Mouse (Mus musculus): Measurements from ENCODE around the gene Poll. TPM values are rescaled to one million over a fixed set of nuclear protein-coding genes. Genes with fewer than 3 reads are reported as not detected.

Gene Poll
- polyA plus RNA-seq, 1 experiment from 2014 or later: 14.5 TPM

GRCm38 (mm10) chr19:45589761-45590160, 29.4 kb upstream of the Poll start:
- Histone ChIP-seq H3K9me3 (no peaks in the 10 kb centered on the region), H3K9ac (no peak overlapping the region), H3K27ac (no peak overlapping the region), H3K4me2 (no peak overlapping the region), H3K4me1 (peaks cover 6% of the 10 kb centered on the region), H3K36me3 (replicated peaks) (no peaks in the 10 kb centered on the region), H3K4me3 (no peak overlapping the region), H3K27me3 (replicated peaks) (peaks cover 20% of the 10 kb centered on the region)
- 94% methylated on average over 6 of the region's 6 CpGs for WGBS
- no peak for ATAC-seq (replicated peaks)

DNA sequence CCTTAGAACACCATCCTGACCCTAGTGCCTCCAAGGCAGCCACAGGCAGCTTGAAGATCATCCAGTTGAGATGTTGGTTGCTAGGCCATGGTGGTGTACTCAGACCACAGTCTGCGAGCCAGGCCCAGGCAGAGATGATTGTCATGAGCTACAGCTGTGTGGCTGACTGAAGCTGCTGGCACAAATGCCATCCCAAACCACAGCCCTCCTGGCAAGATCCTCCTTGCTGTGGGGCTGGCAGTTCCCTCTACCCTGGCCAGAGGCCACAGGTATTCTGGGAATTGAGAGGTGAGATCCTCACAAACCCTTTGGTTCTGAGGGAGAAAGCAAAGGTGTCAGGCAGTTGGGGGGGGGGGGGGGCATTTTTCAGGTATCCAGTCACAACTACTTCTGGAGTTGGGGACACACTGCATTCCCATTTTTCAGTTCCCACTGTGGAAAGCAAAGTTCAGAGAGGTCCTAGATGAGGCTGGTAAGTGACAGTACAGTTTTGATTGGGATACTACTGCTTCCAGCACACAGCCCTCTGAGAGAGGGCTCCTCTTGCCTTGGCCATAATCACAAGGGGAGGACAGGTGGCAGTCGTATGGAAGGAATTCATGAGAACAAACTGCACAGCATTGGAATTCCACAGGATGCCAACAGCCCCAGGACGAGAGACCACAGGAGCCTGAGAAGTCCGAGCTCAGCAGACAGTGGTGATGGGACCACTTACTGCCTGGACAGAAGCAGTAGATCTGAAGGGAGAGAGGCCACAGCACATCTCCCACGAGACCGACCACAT, 27.4 kb upstream of the Poll start:
- 93% methylated on average over 6 of the region's 6 CpGs for whole genome bisulfite sequencing
- Histone ChIP-seq H3K9ac (no peak overlapping the region), H3K27me3 (replicated peaks) (peaks cover 20% of the 10 kb centered on the region), H3K4me1 (peaks cover 6% of the 10 kb centered on the region), H3K4me3 (no peak overlapping the region), H3K4me2 (no peak overlapping the region), H3K9me3 (no peaks in the 10 kb centered on the region), H3K27ac (no peak overlapping the region), H3K36me3 (replicated peaks) (no peaks in the 10 kb centered on the region)
- no peak for ATAC-seq (replicated peaks)

DNA sequence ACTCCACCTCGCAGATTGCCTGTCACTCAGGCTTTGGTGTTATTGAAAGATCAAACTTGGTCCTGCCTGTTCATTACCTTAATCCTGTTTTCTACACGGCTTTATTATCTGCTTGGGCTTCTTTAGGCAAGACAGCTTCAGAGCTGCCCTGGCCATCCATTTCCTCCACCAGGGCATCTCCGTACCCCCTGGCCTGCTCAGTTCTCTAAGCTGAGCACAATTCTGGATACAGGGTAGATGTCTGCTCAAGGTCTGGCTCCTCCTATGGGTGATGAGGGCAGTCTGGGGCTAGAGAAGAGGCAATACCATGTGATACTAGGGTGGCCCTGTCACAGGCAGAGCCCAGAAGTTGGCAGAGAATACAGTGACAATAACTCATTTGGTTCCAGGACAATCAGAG, 26.5 kb upstream of the Poll start:
- Histone ChIP-seq H3K36me3 (replicated peaks) (no peaks in the 10 kb centered on the region), H3K4me3 (no peak overlapping the region), H3K27ac (no peak overlapping the region), H3K9ac (no peak overlapping the region), H3K4me2 (no peak overlapping the region), H3K27me3 (replicated peaks) (peaks cover 17% of the 10 kb centered on the region), H3K4me1 (peaks cover 14% of the 10 kb centered on the region), H3K9me3 (no peaks in the 10 kb centered on the region)
- WGBS: 20% methylated on average over 3 of the region's 3 CpGs
- ATAC-seq (replicated peaks): no peak

DNA sequence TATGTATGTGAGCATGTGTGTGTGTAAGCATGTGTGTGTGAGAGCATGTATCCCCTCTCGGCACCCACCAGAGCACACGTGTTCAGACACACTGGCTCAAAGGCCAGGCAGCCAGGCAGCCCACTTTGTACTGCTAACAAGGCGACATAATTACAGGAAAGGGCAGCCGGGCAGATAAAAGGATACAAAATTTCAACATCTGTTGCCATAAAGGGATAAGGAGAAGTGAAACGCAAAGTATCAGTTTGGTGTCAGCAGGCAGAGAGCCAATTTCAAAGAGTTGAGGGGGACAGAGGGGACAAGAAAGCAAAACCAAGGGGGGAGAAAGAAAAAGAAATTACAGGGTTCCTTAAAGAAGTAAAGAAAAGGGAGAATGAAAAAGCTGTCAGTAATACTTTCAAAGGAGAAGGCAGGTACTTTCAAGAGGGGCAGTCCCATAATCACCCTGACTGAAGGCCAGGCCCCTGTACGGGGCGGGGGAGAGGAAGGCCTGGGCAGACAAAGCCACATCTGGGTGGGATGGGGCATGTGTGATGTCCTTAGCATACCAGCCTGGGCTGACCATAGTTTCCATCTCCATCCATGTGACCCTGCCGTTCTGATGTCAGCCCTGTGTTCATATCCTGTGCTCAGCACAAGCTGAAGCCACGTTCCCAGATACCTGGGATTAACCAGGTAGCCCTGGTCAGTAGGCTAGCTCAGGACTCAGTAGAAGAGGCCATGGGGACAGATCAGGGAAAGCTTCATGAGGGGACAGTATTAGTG, 24.7 kb upstream of the Poll start:
- Histone ChIP-seq H3K4me3 (no peak overlapping the region), H3K4me2 (no peak overlapping the region), H3K27ac (no peak overlapping the region), H3K9ac (no peak overlapping the region), H3K36me3 (replicated peaks) (no peaks in the 10 kb centered on the region), H3K9me3 (no peaks in the 10 kb centered on the region), H3K4me1 (peaks cover 20% of the 10 kb centered on the region), H3K27me3 (replicated peaks) (peaks cover 17% of the 10 kb centered on the region)
- 0 out of 2 replicates have a peak, but pooled peaks have one; percentile 27 for ATAC-seq (replicated peaks)
- WGBS: 62% methylated on average over 9 of the region's 9 CpGs

DNA sequence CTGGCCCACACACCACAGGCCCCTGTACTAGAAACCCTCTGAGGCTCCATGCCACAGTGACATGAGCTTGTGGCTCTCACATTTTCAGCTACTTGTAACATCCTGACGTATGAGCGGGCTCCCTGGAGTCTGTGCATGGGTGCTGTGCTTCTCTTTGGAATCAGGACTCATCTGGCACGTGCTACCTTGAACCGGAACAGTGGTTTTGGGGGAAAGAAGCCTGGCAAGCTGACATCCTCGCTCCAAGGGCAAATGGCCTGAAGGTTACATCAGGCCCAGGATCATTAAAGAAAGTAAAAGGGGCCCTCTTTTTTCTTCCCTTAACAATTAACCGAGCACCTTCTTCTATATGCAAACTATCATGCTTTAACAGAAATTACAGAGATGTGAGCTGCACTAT, 22.8 kb upstream of the Poll start:
- Histone ChIP-seq H3K4me1 (peaks cover 23% of the 10 kb centered on the region), H3K36me3 (replicated peaks) (no peaks in the 10 kb centered on the region; the same call in 1 of the 2 replicates), H3K27ac (no peak overlapping the region), H3K27me3 (replicated peaks) (peaks cover 13% of the 10 kb centered on the region), H3K4me3 (no peak overlapping the region), H3K9me3 (no peaks in the 10 kb centered on the region), H3K4me2 (no peak overlapping the region), H3K9ac (no peak overlapping the region)
- 93% methylated on average over 6 of the region's 6 CpGs for WGBS
- no peak for ATAC-seq (replicated peaks)

DNA sequence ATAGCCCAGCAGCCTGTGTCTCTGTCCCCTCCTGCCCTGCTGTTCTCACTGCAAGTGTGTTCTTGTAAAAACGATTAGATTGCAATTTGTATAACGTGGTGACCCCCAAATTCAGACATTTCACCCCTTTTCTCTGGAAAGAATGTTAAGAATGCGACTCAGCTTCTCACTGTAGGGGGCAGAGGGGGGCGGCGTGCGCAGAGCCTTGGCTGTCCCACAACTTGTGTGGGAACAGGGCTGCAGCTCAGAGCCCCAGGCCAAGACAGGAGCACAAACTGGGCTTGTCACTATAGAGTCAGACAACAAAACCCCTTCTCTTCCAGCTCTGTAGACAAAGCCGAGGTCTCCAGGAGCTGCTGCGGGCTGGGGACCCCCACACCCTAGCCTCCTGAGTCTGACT, 21.8 kb upstream of the Poll start:
- H3K4me1 ChIP-seq: peaks cover 23% of the 10 kb centered on the region
- H3K27me3 ChIP-seq (replicated peaks): peaks cover 14% of the 10 kb centered on the region
- 14% methylated on average over 8 of the region's 8 CpGs for WGBS
- H3K4me3 ChIP-seq: no peak overlapping the region
- no peak for ATAC-seq (replicated peaks)
- H3K27ac ChIP-seq: no peak overlapping the region
- no peaks in the 10 kb centered on the region; the same call in 1 of the 2 replicates for H3K36me3 ChIP-seq (replicated peaks)
- H3K9me3 ChIP-seq: no peaks in the 10 kb centered on the region
- no peak overlapping the region for H3K4me2 ChIP-seq
- no peak overlapping the region for H3K9ac ChIP-seq

- no peak overlapping the region for H3K4me2 ChIP-seq
- H3K9me3 ChIP-seq: no peaks in the 10 kb centered on the region
- no peaks in the 10 kb centered on the region; the same call in 1 of the 2 replicates for H3K36me3 ChIP-seq (replicated peaks)
- no peak overlapping the region for H3K4me3 ChIP-seq
- H3K27ac ChIP-seq: no peak overlapping the region
- no peak for ATAC-seq (replicated peaks)
- H3K4me1 ChIP-seq: peaks cover 17% of the 10 kb centered on the region
- H3K27me3 ChIP-seq (replicated peaks): peaks cover 17% of the 10 kb centered on the region
- H3K9ac ChIP-seq: no peak overlapping the region
- 83% methylated on average over 3 of the region's 3 CpGs for WGBS
Observed at GRCm38 (mm10) chr19:45581257-45581656, 20.9 kb upstream of the Poll start.

- Histone ChIP-seq H3K4me1 (peaks cover 21% of the 10 kb centered on the region), H3K36me3 (replicated peaks) (no peaks in the 10 kb centered on the region; the same call in 1 of the 2 replicates), H3K4me3 (no peak overlapping the region), H3K9ac (no peak overlapping the region), H3K27me3 (replicated peaks) (peaks cover 15% of the 10 kb centered on the region; the same call in 1 of the 2 replicates), H3K27ac (no peak overlapping the region), H3K9me3 (no peaks in the 10 kb centered on the region), H3K4me2 (no peak overlapping the region)
- 20% methylated on average over 12 of the region's 12 CpGs for WGBS
- ATAC-seq (replicated peaks): peak; percentile 18; the same call in 1 of the 2 replicates
Observed at GRCm38 (mm10) chr19:45580235-45580634, 19.9 kb upstream of the Poll start.

- Histone ChIP-seq H3K4me3 (no peak overlapping the region), H3K27ac (no peak overlapping the region), H3K9me3 (no peaks in the 10 kb centered on the region), H3K4me2 (no peak overlapping the region), H3K9ac (no peak overlapping the region), H3K4me1 (peaks cover 21% of the 10 kb centered on the region), H3K27me3 (replicated peaks) (peaks cover 13% of the 10 kb centered on the region), H3K36me3 (replicated peaks) (no peaks in the 10 kb centered on the region; the same call in 1 of the 2 replicates)
- WGBS: 81% methylated on average over 7 of the region's 7 CpGs
- no peak for ATAC-seq (replicated peaks)
Observed at GRCm38 (mm10) chr19:45579416-45579815, 19.1 kb upstream of the Poll start.

- H3K27ac ChIP-seq: no peak overlapping the region
- no peaks in the 10 kb centered on the region; the same call in 1 of the 2 replicates for H3K36me3 ChIP-seq (replicated peaks)
- no peak for ATAC-seq (replicated peaks)
- H3K4me2 ChIP-seq: no peak overlapping the region
- WGBS: 88% methylated on average over 12 of the region's 12 CpGs
- H3K9ac ChIP-seq: no peak overlapping the region
- H3K4me3 ChIP-seq: no peak overlapping the region
- H3K27me3 ChIP-seq (replicated peaks): peaks cover 13% of the 10 kb centered on the region
- no peaks in the 10 kb centered on the region for H3K9me3 ChIP-seq
- H3K4me1 ChIP-seq: peaks cover 22% of the 10 kb centered on the region
Observed at GRCm38 (mm10) chr19:45578976-45579375, 18.6 kb upstream of the Poll start.

DNA sequence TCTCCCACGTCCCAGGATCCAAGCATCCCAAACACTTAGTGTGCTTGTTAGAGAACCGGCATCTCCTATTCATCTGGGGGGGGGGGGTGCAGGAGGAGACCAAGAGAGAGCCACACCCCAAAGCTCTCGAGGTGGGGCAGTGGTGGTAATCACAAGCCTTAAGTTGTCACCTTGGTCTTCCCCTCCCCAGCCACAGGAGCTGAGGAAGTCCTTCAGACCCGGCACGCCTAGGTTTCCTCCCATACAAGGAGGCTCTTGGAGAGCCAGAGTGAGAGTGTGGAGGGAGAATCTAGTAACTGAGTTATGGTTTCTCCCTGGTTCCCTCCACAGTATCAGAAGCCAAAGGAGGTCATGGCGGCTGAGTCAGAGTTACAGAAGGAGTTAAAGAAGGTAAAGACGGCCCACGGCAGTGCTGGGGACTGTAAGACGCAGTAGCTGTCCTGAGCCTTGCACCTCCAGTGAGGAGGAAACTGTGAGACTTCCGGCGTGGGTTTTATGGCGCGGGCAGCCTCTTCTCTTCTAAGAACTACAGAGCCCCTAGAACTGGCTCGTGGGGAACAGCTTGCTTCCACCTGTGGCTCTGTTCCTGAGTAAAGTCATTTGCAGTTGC, 16.9 kb upstream of the Poll start:
- H3K9ac ChIP-seq: no peak overlapping the region
- H3K4me3 ChIP-seq: no peak overlapping the region
- 86% methylated on average over 14 of the region's 14 CpGs for WGBS
- no peaks in the 10 kb centered on the region; the same call in 1 of the 2 replicates for H3K36me3 ChIP-seq (replicated peaks)
- no peak overlapping the region for H3K4me2 ChIP-seq
- H3K4me1 ChIP-seq: peaks cover 21% of the 10 kb centered on the region
- no peaks in the 10 kb centered on the region for H3K9me3 ChIP-seq
- peaks cover 13% of the 10 kb centered on the region for H3K27me3 ChIP-seq (replicated peaks)
- no peak overlapping the region for H3K27ac ChIP-seq
- no peak for ATAC-seq (replicated peaks)

GRCm38 (mm10) chr19:45575632-45576001, 15.3 kb upstream of the Poll start:
- no peak for ATAC-seq (replicated peaks)
- no peak overlapping the region for H3K9ac ChIP-seq
- H3K9me3 ChIP-seq: no peaks in the 10 kb centered on the region
- H3K4me3 ChIP-seq: no peak overlapping the region
- H3K36me3 ChIP-seq (replicated peaks): no peaks in the 10 kb centered on the region; the same call in 1 of the 2 replicates
- peaks cover 19% of the 10 kb centered on the region for H3K27me3 ChIP-seq (replicated peaks)
- H3K4me2 ChIP-seq: no peak overlapping the region
- 12% methylated on average over 8 of the region's 8 CpGs for WGBS
- H3K27ac ChIP-seq: no peak overlapping the region
- H3K4me1 ChIP-seq: peaks cover 17% of the 10 kb centered on the region; the same call in 1 of the 2 replicates

Data from midbrain, embryonic 15.5 days (tissue).